Mouse (Mus musculus): Measurements from ENCODE around the gene Lmx1b. TPM values are rescaled to one million over a fixed set of nuclear protein-coding genes. Genes with fewer than 3 reads are reported as not detected.

Lmx1b gene
- polyA plus RNA-seq, 1 experiment, result not detected

GRCm38 (mm10) chr2:33631022-33631707 lies 9.1 kb downstream of the Lmx1b start:
- Histone ChIP-seq H3K4me3 (replicated peaks) (no peak overlapping the region), H3K36me3 (replicated peaks; ENCODE audit: low read length) (no peaks in the 10 kb centered on the region), H3K9me3 (no peaks in the 10 kb centered on the region), H3K4me1 (peaks cover 2% of the 10 kb centered on the region), H3K27me3 (replicated peaks) (peaks cover 100% of the 10 kb centered on the region)
- TF ChIP-seq GATA1 (IDR thresholded peaks at IDR 0.05; ENCODE audit: borderline replicate concordance, low read length), result no peak
- no peak for TF ChIP-seq FLI1 (IDR thresholded peaks at IDR 0.05; ENCODE audit: low read length)

GRCm38 (mm10) chr2:33630081-33631021 lies 10.0 kb downstream of the Lmx1b start:
- H3K4me1 ChIP-seq, result no peaks in the 10 kb centered on the region; the same call in 1 of the 2 replicates
- H3K9me3 ChIP-seq, result no peaks in the 10 kb centered on the region
- peaks cover 100% of the 10 kb centered on the region for H3K27me3 ChIP-seq (replicated peaks)
- TF ChIP-seq FLI1 (IDR thresholded peaks at IDR 0.05; ENCODE audit: low read length), result no peak
- no peak for TF ChIP-seq GATA1 (IDR thresholded peaks at IDR 0.05; ENCODE audit: borderline replicate concordance, low read length)
- no peaks in the 10 kb centered on the region for H3K36me3 ChIP-seq (replicated peaks; ENCODE audit: low read length)
- H3K4me3 ChIP-seq (replicated peaks), result no peak overlapping the region

- Histone ChIP-seq H3K36me3 (replicated peaks; ENCODE audit: low read length) (no peaks in the 10 kb centered on the region), H3K4me1 (no peaks in the 10 kb centered on the region; the same call in 1 of the 2 replicates), H3K27me3 (replicated peaks) (peaks cover 100% of the 10 kb centered on the region), H3K9me3 (no peaks in the 10 kb centered on the region), H3K4me3 (replicated peaks) (no peak overlapping the region)
- TF ChIP-seq FLI1 (IDR thresholded peaks at IDR 0.05; ENCODE audit: low read length), result no peak
- TF ChIP-seq GATA1 (IDR thresholded peaks at IDR 0.05; ENCODE audit: borderline replicate concordance, low read length), result no peak
These were observed 10.7 kb downstream of the Lmx1b start for GRCm38 (mm10) chr2:33629641-33630040.

- no peaks in the 10 kb centered on the region; the same call in 1 of the 2 replicates for H3K4me1 ChIP-seq
- H3K27me3 ChIP-seq (replicated peaks), result peaks cover 100% of the 10 kb centered on the region
- no peaks in the 10 kb centered on the region for H3K9me3 ChIP-seq
- no peak overlapping the region for H3K4me3 ChIP-seq (replicated peaks)
- H3K36me3 ChIP-seq (replicated peaks; ENCODE audit: low read length), result no peaks in the 10 kb centered on the region
- no peak for TF ChIP-seq GATA1 (IDR thresholded peaks at IDR 0.05; ENCODE audit: borderline replicate concordance, low read length)
- no peak for TF ChIP-seq FLI1 (IDR thresholded peaks at IDR 0.05; ENCODE audit: low read length)
These were observed 11.5 kb downstream of the Lmx1b start for GRCm38 (mm10) chr2:33628791-33629190.

- Histone ChIP-seq H3K9me3 (no peaks in the 10 kb centered on the region), H3K4me1 (no peaks in the 10 kb centered on the region; the same call in 1 of the 2 replicates), H3K36me3 (replicated peaks; ENCODE audit: low read length) (no peaks in the 10 kb centered on the region), H3K4me3 (replicated peaks) (no peak overlapping the region), H3K27me3 (replicated peaks) (peaks cover 99% of the 10 kb centered on the region)
- no peak for TF ChIP-seq GATA1 (IDR thresholded peaks at IDR 0.05; ENCODE audit: borderline replicate concordance, low read length)
- TF ChIP-seq FLI1 (IDR thresholded peaks at IDR 0.05; ENCODE audit: low read length), result no peak
These were observed 13.3 kb downstream of the Lmx1b start for GRCm38 (mm10) chr2:33627058-33627375.

GRCm38 (mm10) chr2:33626262-33627057 lies 13.9 kb downstream of the Lmx1b start:
- Histone ChIP-seq H3K4me3 (replicated peaks) (no peak overlapping the region), H3K36me3 (replicated peaks; ENCODE audit: low read length) (no peaks in the 10 kb centered on the region), H3K4me1 (no peaks in the 10 kb centered on the region; the same call in 1 of the 2 replicates), H3K27me3 (replicated peaks) (peaks cover 99% of the 10 kb centered on the region), H3K9me3 (no peaks in the 10 kb centered on the region)
- TF ChIP-seq FLI1 (IDR thresholded peaks at IDR 0.05; ENCODE audit: low read length) (no peak), GATA1 (IDR thresholded peaks at IDR 0.05; ENCODE audit: borderline replicate concordance, low read length) (no peak)

- TF ChIP-seq FLI1 (IDR thresholded peaks at IDR 0.05; ENCODE audit: low read length) (no peak), GATA1 (IDR thresholded peaks at IDR 0.05; ENCODE audit: borderline replicate concordance, low read length) (no peak)
- Histone ChIP-seq H3K9me3 (no peaks in the 10 kb centered on the region), H3K4me1 (peaks cover 3% of the 10 kb centered on the region; the same call in 1 of the 2 replicates), H3K27me3 (replicated peaks) (peaks cover 93% of the 10 kb centered on the region), H3K4me3 (replicated peaks) (no peak overlapping the region), H3K36me3 (replicated peaks; ENCODE audit: low read length) (no peaks in the 10 kb centered on the region)
These were observed 22.6 kb downstream of the Lmx1b start for GRCm38 (mm10) chr2:33617670-33618069.

- Histone ChIP-seq H3K36me3 (replicated peaks; ENCODE audit: low read length) (no peaks in the 10 kb centered on the region), H3K4me1 (peaks cover 3% of the 10 kb centered on the region; the same call in 1 of the 2 replicates), H3K4me3 (replicated peaks) (no peak overlapping the region), H3K27me3 (replicated peaks) (peaks cover 95% of the 10 kb centered on the region), H3K9me3 (no peaks in the 10 kb centered on the region)
- TF ChIP-seq FLI1 (IDR thresholded peaks at IDR 0.05; ENCODE audit: low read length) (no peak), GATA1 (IDR thresholded peaks at IDR 0.05; ENCODE audit: borderline replicate concordance, low read length) (no peak)
These were observed 23.9 kb downstream of the Lmx1b start for GRCm38 (mm10) chr2:33616411-33616843.

- H3K36me3 ChIP-seq (replicated peaks; ENCODE audit: low read length), result no peaks in the 10 kb centered on the region
- TF ChIP-seq FLI1 (IDR thresholded peaks at IDR 0.05; ENCODE audit: low read length), result no peak
- no peak for TF ChIP-seq GATA1 (IDR thresholded peaks at IDR 0.05; ENCODE audit: borderline replicate concordance, low read length)
- H3K27me3 ChIP-seq (replicated peaks), result peaks cover 100% of the 10 kb centered on the region
- H3K4me3 ChIP-seq (replicated peaks), result no peak overlapping the region
- peaks cover 3% of the 10 kb centered on the region; the same call in 1 of the 2 replicates for H3K4me1 ChIP-seq
- H3K9me3 ChIP-seq, result no peaks in the 10 kb centered on the region
These were observed 24.4 kb downstream of the Lmx1b start for GRCm38 (mm10) chr2:33615843-33616344.

All from megakaryocyte, embryonic 14.5 days (primary cell).